Mouse (Mus musculus): ENCODE data around the gene Tspan5. TPM values are rescaled to one million over a fixed set of nuclear protein-coding genes. Genes with fewer than 3 reads are reported as not detected.

Gene Tspan5
- 22.2 and 24.3 TPM in 2 replicates for polyA plus RNA-seq (2011; ENCODE audit: insufficient read depth, insufficient read length, low read depth, missing spikeins)

DNA sequence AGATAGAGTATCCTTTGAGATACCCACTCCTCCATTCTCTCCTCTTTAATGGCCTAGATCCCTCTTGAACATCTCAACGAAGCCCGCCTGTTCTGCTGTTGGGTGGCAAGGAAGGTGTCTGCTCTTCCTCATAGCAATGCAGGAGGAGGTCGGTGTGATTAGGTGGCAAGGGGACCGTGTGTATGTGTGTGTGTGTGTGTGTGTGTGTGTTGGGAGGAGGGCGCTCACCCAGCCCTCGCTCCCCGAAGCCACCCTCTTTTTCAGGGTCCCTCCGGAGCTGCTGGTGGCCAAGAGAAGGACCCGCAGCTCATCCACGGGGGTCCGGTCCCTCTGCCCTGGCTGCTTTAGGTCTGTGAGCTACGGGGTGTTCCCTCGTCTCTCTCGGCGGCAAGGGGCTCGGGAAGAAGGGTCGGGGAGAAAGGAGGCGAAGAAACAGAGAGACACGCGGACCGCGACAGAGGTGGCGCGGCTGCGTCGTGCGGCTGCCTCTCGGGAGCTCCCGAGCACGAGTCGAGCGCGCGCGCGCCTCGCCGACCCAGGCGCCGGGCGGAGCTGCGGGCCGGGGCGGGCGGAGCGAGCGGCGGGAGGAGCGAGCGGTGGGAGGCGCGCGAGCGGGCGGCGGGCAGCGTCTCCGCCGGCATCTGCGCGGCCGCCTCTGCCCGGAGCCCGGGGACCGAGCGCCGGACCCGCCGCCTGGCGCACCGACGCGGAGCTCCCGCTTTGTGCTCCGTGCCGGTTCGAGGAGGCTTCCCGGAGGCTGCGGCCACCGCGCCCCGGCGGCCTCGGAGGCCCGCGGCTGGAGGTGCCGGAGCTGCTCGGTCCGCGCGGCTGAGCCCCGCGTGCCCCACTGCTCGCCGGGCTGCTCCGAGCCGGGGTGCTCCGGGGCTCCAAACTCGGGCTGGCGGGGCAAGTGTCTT is at the start of gene Tspan5:
Gene Tspan5 (plus strand): TSS at position 547 of the 917 bp plus-strand sequence.
- no peak within 1 kb of the TSS for H3K27ac ChIP-seq (ENCODE audit: insufficient read depth, low read length)
- peaks cover 2% of the 10 kb centered on the region for H3K4me1 ChIP-seq (ENCODE audit: control insufficient read depth, insufficient read depth, low read length)
- no peaks in the 10 kb centered on the region for H3K36me3 ChIP-seq (ENCODE audit: control insufficient read depth, insufficient read depth, low read length, poor library complexity, severe bottlenecking)
- H3K27me3 ChIP-seq (ENCODE audit: control insufficient read depth, insufficient read depth, low read length, poor library complexity, severe bottlenecking) = 0 out of 2 replicates have a peak, but pooled peaks cover 6% of the 10 kb centered on the region
- H3K9me3 ChIP-seq (replicated peaks; ENCODE audit: control insufficient read depth, insufficient read depth, low read length, poor library complexity, severe bottlenecking) = no peaks in the 10 kb centered on the region
- no peak for TF ChIP-seq POLR2A (IDR thresholded peaks at IDR 0.05; ENCODE audit: insufficient read depth, low read length)
- no peak for TF ChIP-seq EP300 (IDR thresholded peaks at IDR 0.05; ENCODE audit: insufficient read depth, low read depth, low read length)
- TF ChIP-seq CTCF (IDR thresholded peaks at IDR 0.05; ENCODE audit: low read depth, low read length) = no peak
- peak within 1 kb of the TSS; percentile 95 for H3K9ac ChIP-seq (ENCODE audit: low read depth, poor library complexity, severe bottlenecking)
- H3K4me3 ChIP-seq (ENCODE audit: low read depth, low read length) = peak within 1 kb of the TSS; percentile 91

DNA sequence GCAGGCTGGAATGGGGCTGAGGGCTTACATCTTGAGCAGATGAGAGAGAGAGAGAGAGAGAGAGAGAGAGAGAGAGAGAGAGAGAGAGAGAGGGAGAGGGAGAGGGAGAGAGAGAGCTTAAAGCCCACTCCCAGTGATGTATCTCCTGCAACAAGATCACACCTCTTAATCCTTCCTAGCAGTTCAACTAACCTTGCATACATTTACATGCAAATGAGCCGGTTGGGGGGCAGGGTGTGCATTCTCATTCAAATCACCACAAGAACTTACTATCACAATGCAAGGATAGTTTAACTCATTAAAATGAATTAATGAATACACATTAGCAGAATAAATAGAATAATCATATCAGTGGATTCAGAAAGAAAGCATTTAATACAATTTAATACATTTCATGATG is 49.7 kb upstream of the Tspan5 start:
- Histone ChIP-seq H3K27me3 (ENCODE audit: control insufficient read depth, insufficient read depth, low read length, poor library complexity, severe bottlenecking) (peaks cover 1% of the 10 kb centered on the region; the same call in 1 of the 2 replicates), H3K9ac (ENCODE audit: low read depth, poor library complexity, severe bottlenecking) (no peak overlapping the region), H3K4me3 (ENCODE audit: low read depth, low read length) (no peak overlapping the region), H3K9me3 (replicated peaks; ENCODE audit: control insufficient read depth, insufficient read depth, low read length, poor library complexity, severe bottlenecking) (no peaks in the 10 kb centered on the region), H3K27ac (ENCODE audit: insufficient read depth, low read length) (no peak overlapping the region), H3K36me3 (ENCODE audit: control insufficient read depth, insufficient read depth, low read length, poor library complexity, severe bottlenecking) (no peaks in the 10 kb centered on the region), H3K4me1 (ENCODE audit: control insufficient read depth, insufficient read depth, low read length) (no peaks in the 10 kb centered on the region)
- TF ChIP-seq EP300 (IDR thresholded peaks at IDR 0.05; ENCODE audit: insufficient read depth, low read depth, low read length) = no peak
- no peak for TF ChIP-seq CTCF (IDR thresholded peaks at IDR 0.05; ENCODE audit: low read depth, low read length)
- TF ChIP-seq POLR2A (IDR thresholded peaks at IDR 0.05; ENCODE audit: insufficient read depth, low read length) = no peak

DNA sequence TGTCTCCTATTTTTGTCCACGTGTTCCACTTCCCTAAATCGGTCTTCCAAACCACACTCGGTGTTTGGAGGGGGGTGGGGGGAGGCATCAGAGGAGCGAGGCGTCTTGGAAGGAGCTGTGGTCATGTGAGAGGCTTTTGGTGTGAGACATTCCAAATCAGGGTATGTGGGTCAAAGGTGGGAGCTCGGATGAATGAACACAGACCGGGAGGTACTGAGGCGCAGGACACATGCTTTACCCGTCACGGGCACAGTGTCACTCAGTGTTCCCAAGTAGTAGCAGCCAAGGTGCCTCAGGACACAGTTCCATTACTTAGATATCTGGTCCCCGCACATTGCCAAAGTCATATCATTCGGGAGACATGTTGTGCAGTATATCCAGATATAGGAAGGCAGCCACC is 38.6 kb upstream of the Tspan5 start:
- Histone ChIP-seq H3K4me1 (ENCODE audit: control insufficient read depth, insufficient read depth, low read length) (peaks cover 2% of the 10 kb centered on the region), H3K36me3 (ENCODE audit: control insufficient read depth, insufficient read depth, low read length, poor library complexity, severe bottlenecking) (no peaks in the 10 kb centered on the region), H3K4me3 (ENCODE audit: low read depth, low read length) (no peak overlapping the region), H3K27me3 (ENCODE audit: control insufficient read depth, insufficient read depth, low read length, poor library complexity, severe bottlenecking) (no peaks in the 10 kb centered on the region), H3K9ac (ENCODE audit: low read depth, poor library complexity, severe bottlenecking) (no peak overlapping the region), H3K9me3 (replicated peaks; ENCODE audit: control insufficient read depth, insufficient read depth, low read length, poor library complexity, severe bottlenecking) (no peaks in the 10 kb centered on the region), H3K27ac (ENCODE audit: insufficient read depth, low read length) (no peak overlapping the region)
- TF ChIP-seq EP300 (IDR thresholded peaks at IDR 0.05; ENCODE audit: insufficient read depth, low read depth, low read length) = no peak
- no peak for TF ChIP-seq CTCF (IDR thresholded peaks at IDR 0.05; ENCODE audit: low read depth, low read length)
- no peak for TF ChIP-seq POLR2A (IDR thresholded peaks at IDR 0.05; ENCODE audit: insufficient read depth, low read length)

DNA sequence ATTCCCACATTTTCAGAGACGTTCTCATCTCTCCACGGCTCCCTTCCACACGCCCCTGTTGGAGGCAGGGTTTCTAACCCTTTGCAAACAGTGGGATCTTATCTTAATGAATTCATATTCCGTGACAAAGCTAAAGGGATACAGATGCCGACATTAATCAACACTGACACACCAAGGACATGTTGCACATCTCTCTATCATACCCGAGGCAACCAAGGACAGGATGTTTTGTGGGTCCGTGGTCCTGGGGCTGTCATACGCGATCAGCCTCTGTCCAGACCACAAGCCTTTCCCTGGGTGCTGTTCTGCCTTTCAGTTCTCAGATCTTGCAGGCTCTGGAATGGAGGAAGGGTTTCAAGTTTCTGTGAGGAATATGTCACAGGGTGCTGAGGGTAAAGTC is 37.5 kb upstream of the Tspan5 start:
- Histone ChIP-seq H3K27me3 (ENCODE audit: control insufficient read depth, insufficient read depth, low read length, poor library complexity, severe bottlenecking) (no peaks in the 10 kb centered on the region), H3K27ac (ENCODE audit: insufficient read depth, low read length) (no peak overlapping the region), H3K4me3 (ENCODE audit: low read depth, low read length) (no peak overlapping the region), H3K9ac (ENCODE audit: low read depth, poor library complexity, severe bottlenecking) (no peak overlapping the region), H3K9me3 (replicated peaks; ENCODE audit: control insufficient read depth, insufficient read depth, low read length, poor library complexity, severe bottlenecking) (no peaks in the 10 kb centered on the region), H3K36me3 (ENCODE audit: control insufficient read depth, insufficient read depth, low read length, poor library complexity, severe bottlenecking) (no peaks in the 10 kb centered on the region), H3K4me1 (ENCODE audit: control insufficient read depth, insufficient read depth, low read length) (peaks cover 2% of the 10 kb centered on the region)
- TF ChIP-seq CTCF (IDR thresholded peaks at IDR 0.05; ENCODE audit: low read depth, low read length) = no peak
- no peak for TF ChIP-seq POLR2A (IDR thresholded peaks at IDR 0.05; ENCODE audit: insufficient read depth, low read length)
- TF ChIP-seq EP300 (IDR thresholded peaks at IDR 0.05; ENCODE audit: insufficient read depth, low read depth, low read length) = no peak

GRCm38 (mm10) chr3:138705875-138706274 is 36.1 kb upstream of the Tspan5 start:
- Histone ChIP-seq H3K9ac (ENCODE audit: low read depth, poor library complexity, severe bottlenecking) (no peak overlapping the region), H3K4me1 (ENCODE audit: control insufficient read depth, insufficient read depth, low read length) (peaks cover 2% of the 10 kb centered on the region), H3K4me3 (ENCODE audit: low read depth, low read length) (no peak overlapping the region), H3K36me3 (ENCODE audit: control insufficient read depth, insufficient read depth, low read length, poor library complexity, severe bottlenecking) (no peaks in the 10 kb centered on the region), H3K27ac (ENCODE audit: insufficient read depth, low read length) (no peak overlapping the region), H3K9me3 (replicated peaks; ENCODE audit: control insufficient read depth, insufficient read depth, low read length, poor library complexity, severe bottlenecking) (no peaks in the 10 kb centered on the region), H3K27me3 (ENCODE audit: control insufficient read depth, insufficient read depth, low read length, poor library complexity, severe bottlenecking) (no peaks in the 10 kb centered on the region)
- no peak for TF ChIP-seq POLR2A (IDR thresholded peaks at IDR 0.05; ENCODE audit: insufficient read depth, low read length)
- TF ChIP-seq EP300 (IDR thresholded peaks at IDR 0.05; ENCODE audit: insufficient read depth, low read depth, low read length) = 0 out of 2 replicates have a peak, but pooled peaks have one; percentile 14

- Histone ChIP-seq H3K4me1 (ENCODE audit: control insufficient read depth, insufficient read depth, low read length) (peaks cover 2% of the 10 kb centered on the region), H3K9ac (ENCODE audit: low read depth, poor library complexity, severe bottlenecking) (no peak overlapping the region), H3K9me3 (replicated peaks; ENCODE audit: control insufficient read depth, insufficient read depth, low read length, poor library complexity, severe bottlenecking) (no peaks in the 10 kb centered on the region), H3K4me3 (ENCODE audit: low read depth, low read length) (no peak overlapping the region), H3K27ac (ENCODE audit: insufficient read depth, low read length) (no peak overlapping the region), H3K27me3 (ENCODE audit: control insufficient read depth, insufficient read depth, low read length, poor library complexity, severe bottlenecking) (no peaks in the 10 kb centered on the region), H3K36me3 (ENCODE audit: control insufficient read depth, insufficient read depth, low read length, poor library complexity, severe bottlenecking) (no peaks in the 10 kb centered on the region)
- no peak for TF ChIP-seq EP300 (IDR thresholded peaks at IDR 0.05; ENCODE audit: insufficient read depth, low read depth, low read length)
- no peak for TF ChIP-seq POLR2A (IDR thresholded peaks at IDR 0.05; ENCODE audit: insufficient read depth, low read length)
- no peak for TF ChIP-seq CTCF (IDR thresholded peaks at IDR 0.05; ENCODE audit: low read depth, low read length)
Measured at GRCm38 (mm10) chr3:138709183-138709582, 32.8 kb upstream of the Tspan5 start.

Measured in ES-Bruce4 (cell line).